Mouse (Mus musculus): ENCODE measurements at regions not wholly inside any gene's neighbourhood (a gene's known extent, or its start where the extent isn't known, plus 50 kb on each side); places are given as distances from the start of the nearest gene placed in this dataset.

DNA sequence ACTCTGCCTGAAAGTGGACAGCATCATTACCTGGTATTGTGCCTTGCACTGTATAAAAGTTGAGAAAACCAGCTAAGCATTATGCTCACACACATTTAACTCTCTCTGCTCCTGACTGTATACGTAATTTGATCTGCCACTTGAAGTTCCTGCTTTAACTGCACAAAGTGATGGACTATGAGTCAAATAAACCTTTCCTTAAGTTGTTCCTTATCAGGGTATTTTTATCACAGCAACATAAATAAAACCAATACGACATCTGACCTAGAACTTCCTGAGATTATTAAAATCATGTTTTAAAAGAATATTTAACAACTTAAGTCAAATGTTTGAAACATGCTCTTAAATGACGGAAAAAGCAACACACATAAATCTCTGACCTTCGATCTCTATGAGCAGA lies 134.9 kb upstream of the Meis1 start:
- Histone ChIP-seq H3K36me3 (ENCODE audit: control insufficient read depth, insufficient read depth) (no peaks in the 10 kb centered on the region), H3K79me2 (ENCODE audit: control insufficient read depth, insufficient read depth) (no peaks in the 10 kb centered on the region), H3K4me3 (no peak overlapping the region), H3ac (ENCODE audit: control insufficient read depth, insufficient read length) (no peak overlapping the region), H3K27me3 (ENCODE audit: control insufficient read depth, insufficient read depth, insufficient read length) (no peaks in the 10 kb centered on the region), H3K4me2 (ENCODE audit: low read depth) (no peak overlapping the region)
- TF ChIP-seq POLR2AphosphoS2 (IDR thresholded peaks at IDR 0.05; ENCODE audit: insufficient read length, low read depth), result no peak
- no peak for TF ChIP-seq SRF (IDR thresholded peaks at IDR 0.05; ENCODE audit: control insufficient read depth, insufficient read length, low read depth)
- no peak for TF ChIP-seq TCF3 (IDR thresholded peaks at IDR 0.05; ENCODE audit: insufficient read length, low read depth)
- TF ChIP-seq POLR2A (IDR thresholded peaks at IDR 0.05; ENCODE audit: insufficient read length, low read depth), result no peak

DNA sequence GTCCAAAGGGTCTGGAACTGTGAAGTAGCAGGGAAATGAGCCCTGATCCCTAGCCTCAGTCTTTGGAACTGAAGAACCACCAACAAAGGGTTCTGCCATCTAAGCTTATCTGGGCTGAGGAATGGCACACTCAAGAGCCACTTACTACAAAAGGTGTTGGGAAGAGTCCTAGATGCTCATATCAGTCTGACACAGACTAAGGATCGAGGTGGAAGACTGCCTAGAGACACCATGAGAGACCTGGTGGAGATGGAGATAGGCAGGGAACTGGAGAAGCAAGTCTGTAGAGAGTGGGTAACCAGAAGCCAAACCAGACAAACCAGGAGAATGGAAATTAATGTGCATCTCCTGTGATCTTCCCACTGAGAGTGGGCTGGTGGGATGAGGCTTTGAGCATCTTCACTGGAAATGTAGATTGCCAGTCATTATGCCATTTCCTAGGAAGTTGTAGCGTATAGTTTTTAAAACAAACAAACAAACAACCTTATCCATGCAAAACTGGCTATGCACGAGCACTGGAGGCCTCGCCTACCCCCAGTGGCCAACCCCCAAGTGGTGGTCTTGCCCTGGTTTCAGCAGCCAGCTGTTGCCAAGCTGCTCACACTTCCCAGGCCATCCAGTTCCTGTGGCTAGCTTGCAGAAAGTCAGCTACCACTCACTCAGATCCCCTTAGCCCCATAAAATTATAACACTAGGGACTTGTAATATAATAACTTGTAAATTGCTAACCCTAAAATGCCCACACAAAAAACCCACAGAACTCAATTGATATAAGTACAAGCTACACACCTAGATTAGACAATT lies 136.2 kb upstream of the Meis1 start:
- Histone ChIP-seq H3K4me2 (ENCODE audit: low read depth) (no peak overlapping the region), H3K79me2 (ENCODE audit: control insufficient read depth, insufficient read depth) (no peaks in the 10 kb centered on the region), H3K4me3 (no peak overlapping the region), H3K27me3 (ENCODE audit: control insufficient read depth, insufficient read depth, insufficient read length) (no peaks in the 10 kb centered on the region), H3K36me3 (ENCODE audit: control insufficient read depth, insufficient read depth) (no peaks in the 10 kb centered on the region), H3ac (ENCODE audit: control insufficient read depth, insufficient read length) (no peak overlapping the region)
- TF ChIP-seq SRF (IDR thresholded peaks at IDR 0.05; ENCODE audit: control insufficient read depth, insufficient read length, low read depth) (no peak), MAX (IDR thresholded peaks at IDR 0.05; ENCODE audit: low read depth) (no peak), POLR2A (IDR thresholded peaks at IDR 0.05; ENCODE audit: insufficient read length, low read depth) (no peak), MYOG (IDR thresholded peaks at IDR 0.05; ENCODE audit: control insufficient read depth in 1 of 3, insufficient read depth in 1 of 3, insufficient read length in 2 of 3, low read depth in 2 of 3) (no peak), MYOD1 (IDR thresholded peaks at IDR 0.05; ENCODE audit: control insufficient read depth in 1 of 3, insufficient read length in 2 of 3, low read depth in 2 of 3) (no peak), TCF12 (IDR thresholded peaks at IDR 0.05; ENCODE audit: insufficient read depth, poor library complexity, severe bottlenecking) (no peak), E2F4 (IDR thresholded peaks at IDR 0.05; ENCODE audit: insufficient read depth) (no peak), POLR2AphosphoS2 (IDR thresholded peaks at IDR 0.05; ENCODE audit: insufficient read length, low read depth) (no peak), CEBPB (IDR thresholded peaks at IDR 0.05; ENCODE audit: insufficient read depth, poor library complexity, severe bottlenecking) (no peak), REST (IDR thresholded peaks at IDR 0.05; ENCODE audit: insufficient read depth, insufficient read length) (no peak), TCF3 (IDR thresholded peaks at IDR 0.05; ENCODE audit: insufficient read length, low read depth) (no peak)

DNA sequence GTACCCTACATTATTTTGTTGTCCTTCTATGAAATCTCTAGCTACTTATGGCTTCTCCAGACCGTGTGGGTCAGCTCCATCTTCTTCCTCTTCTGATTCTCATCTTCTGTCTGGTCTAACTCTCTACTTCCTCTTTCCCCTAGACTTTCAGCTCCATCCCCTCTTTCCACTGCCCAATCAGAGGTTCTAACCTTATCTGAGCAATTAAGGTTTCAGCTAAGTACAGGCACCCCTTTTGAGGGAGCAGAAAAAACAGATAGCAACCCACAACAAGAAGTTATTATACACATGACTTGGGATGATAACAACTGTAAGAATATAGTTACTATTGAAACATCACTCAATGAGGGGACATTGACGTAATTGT lies 136.8 kb upstream of the Meis1 start:
- Histone ChIP-seq H3K4me3 (no peak overlapping the region), H3K4me2 (ENCODE audit: low read depth) (no peak overlapping the region), H3K36me3 (ENCODE audit: control insufficient read depth, insufficient read depth) (no peaks in the 10 kb centered on the region), H3ac (ENCODE audit: control insufficient read depth, insufficient read length) (no peak overlapping the region), H3K27me3 (ENCODE audit: control insufficient read depth, insufficient read depth, insufficient read length) (no peaks in the 10 kb centered on the region), H3K79me2 (ENCODE audit: control insufficient read depth, insufficient read depth) (no peaks in the 10 kb centered on the region)
- TF ChIP-seq SRF (IDR thresholded peaks at IDR 0.05; ENCODE audit: control insufficient read depth, insufficient read length, low read depth), result no peak
- TF ChIP-seq E2F4 (IDR thresholded peaks at IDR 0.05; ENCODE audit: insufficient read depth), result no peak
- no peak for TF ChIP-seq REST (IDR thresholded peaks at IDR 0.05; ENCODE audit: insufficient read depth, insufficient read length)
- no peak for TF ChIP-seq POLR2AphosphoS2 (IDR thresholded peaks at IDR 0.05; ENCODE audit: insufficient read length, low read depth)
- no peak for TF ChIP-seq CEBPB (IDR thresholded peaks at IDR 0.05; ENCODE audit: insufficient read depth, poor library complexity, severe bottlenecking)
- TF ChIP-seq MYOG (IDR thresholded peaks at IDR 0.05; ENCODE audit: control insufficient read depth in 1 of 3, insufficient read depth in 1 of 3, insufficient read length in 2 of 3, low read depth in 2 of 3), result no peak
- no peak for TF ChIP-seq TCF3 (IDR thresholded peaks at IDR 0.05; ENCODE audit: insufficient read length, low read depth)
- no peak for TF ChIP-seq POLR2A (IDR thresholded peaks at IDR 0.05; ENCODE audit: insufficient read length, low read depth)

DNA sequence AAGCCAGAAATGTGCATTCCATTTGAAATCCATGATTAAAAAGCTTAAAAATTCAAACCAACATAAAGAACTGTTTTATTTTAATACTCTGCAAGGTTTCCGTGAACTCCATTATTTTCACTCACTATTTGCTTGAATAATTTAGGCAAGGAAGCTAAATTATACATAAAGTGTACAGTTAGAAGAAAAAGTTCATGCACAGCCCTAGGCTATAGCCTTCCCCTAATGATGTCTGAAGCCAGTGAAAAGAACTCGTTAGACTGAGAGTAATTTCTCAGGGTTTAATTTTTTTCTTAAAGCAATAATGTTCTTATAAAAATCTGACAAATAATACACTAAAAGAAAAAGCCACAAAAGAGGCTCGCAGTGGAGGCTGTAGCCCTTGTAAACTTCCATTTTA lies 141.4 kb upstream of the Meis1 start:
- Histone ChIP-seq H3K27me3 (ENCODE audit: control insufficient read depth, insufficient read depth, insufficient read length) (no peaks in the 10 kb centered on the region), H3K36me3 (ENCODE audit: control insufficient read depth, insufficient read depth) (no peaks in the 10 kb centered on the region), H3K4me2 (ENCODE audit: low read depth) (no peak overlapping the region), H3K79me2 (ENCODE audit: control insufficient read depth, insufficient read depth) (no peaks in the 10 kb centered on the region), H3K4me3 (no peak overlapping the region), H3ac (ENCODE audit: control insufficient read depth, insufficient read length) (no peak overlapping the region)
- TF ChIP-seq POLR2A (IDR thresholded peaks at IDR 0.05; ENCODE audit: insufficient read length, low read depth) (no peak), USF1 (IDR thresholded peaks at IDR 0.05; ENCODE audit: low read depth) (no peak), REST (IDR thresholded peaks at IDR 0.05; ENCODE audit: insufficient read depth, insufficient read length) (no peak), CEBPB (IDR thresholded peaks at IDR 0.05; ENCODE audit: insufficient read depth, poor library complexity, severe bottlenecking) (no peak), TCF3 (IDR thresholded peaks at IDR 0.05; ENCODE audit: insufficient read length, low read depth) (no peak), TCF12 (IDR thresholded peaks at IDR 0.05; ENCODE audit: insufficient read depth, poor library complexity, severe bottlenecking) (no peak), POLR2AphosphoS2 (IDR thresholded peaks at IDR 0.05; ENCODE audit: insufficient read length, low read depth) (no peak), MAX (IDR thresholded peaks at IDR 0.05; ENCODE audit: low read depth) (no peak), SRF (IDR thresholded peaks at IDR 0.05; ENCODE audit: control insufficient read depth, insufficient read length, low read depth) (no peak)

DNA sequence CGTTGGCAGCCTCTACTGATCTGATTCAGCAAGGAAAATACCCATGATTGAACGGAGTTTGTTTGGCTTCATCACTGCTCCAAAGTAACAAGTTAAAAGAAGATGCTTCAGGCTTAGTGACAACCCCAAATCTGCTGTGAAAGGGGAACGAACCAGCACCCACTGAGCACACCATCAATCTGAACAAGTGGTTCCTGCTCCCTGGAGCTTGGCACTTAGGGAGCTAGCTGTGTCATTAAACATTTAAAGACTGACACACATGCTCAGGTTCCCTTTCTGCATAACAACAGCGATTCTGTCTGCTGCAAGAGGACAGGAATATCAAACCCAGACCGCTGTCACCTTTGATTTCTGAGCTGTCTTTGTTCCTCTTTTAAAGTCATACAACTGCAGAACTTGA lies 141.9 kb upstream of the Meis1 start:
- no peaks in the 10 kb centered on the region for H3K36me3 ChIP-seq (ENCODE audit: control insufficient read depth, insufficient read depth)
- H3K27me3 ChIP-seq (ENCODE audit: control insufficient read depth, insufficient read depth, insufficient read length), result no peaks in the 10 kb centered on the region
- no peak overlapping the region for H3K4me3 ChIP-seq
- H3K4me2 ChIP-seq (ENCODE audit: low read depth), result no peak overlapping the region
- TF ChIP-seq POLR2A (IDR thresholded peaks at IDR 0.05; ENCODE audit: insufficient read length, low read depth), result no peak
- no peak for TF ChIP-seq E2F4 (IDR thresholded peaks at IDR 0.05; ENCODE audit: insufficient read depth)
- no peak for TF ChIP-seq USF1 (IDR thresholded peaks at IDR 0.05; ENCODE audit: low read depth)
- TF ChIP-seq REST (IDR thresholded peaks at IDR 0.05; ENCODE audit: insufficient read depth, insufficient read length), result no peak
- no peak for TF ChIP-seq TCF3 (IDR thresholded peaks at IDR 0.05; ENCODE audit: insufficient read length, low read depth)
- TF ChIP-seq CEBPB (IDR thresholded peaks at IDR 0.05; ENCODE audit: insufficient read depth, poor library complexity, severe bottlenecking), result no peak
- no peak for TF ChIP-seq MAX (IDR thresholded peaks at IDR 0.05; ENCODE audit: low read depth)
- TF ChIP-seq MYOD1 (IDR thresholded peaks at IDR 0.05; ENCODE audit: control insufficient read depth in 1 of 3, insufficient read length in 2 of 3, low read depth in 2 of 3), result no peak
- no peaks in the 10 kb centered on the region for H3K79me2 ChIP-seq (ENCODE audit: control insufficient read depth, insufficient read depth)
- H3ac ChIP-seq (ENCODE audit: control insufficient read depth, insufficient read length), result no peak overlapping the region
